In genomic region chr2:170130780-170131645, GRCm38 (mm10) we compare ENCODE assay signal across 8 mouse cellular contexts. TPM values are rescaled to one million over a fixed set of nuclear protein-coding genes. Genes with fewer than 3 reads are reported as not detected.
DNase-seq lines count a peak whose midpoint lies in the region; ATAC-seq and TF ChIP-seq lines count a peak whose summit lies in the region.

No protein-coding gene starts in this region.

- peak overlapping the region; percentile 85 for H3K27ac ChIP-seq in ES-E14 (ENCODE audit: insufficient read depth, low read depth, low read length, poor library complexity, severe bottlenecking)
- peak overlapping the region; percentile 77 for H3K27ac ChIP-seq in hindbrain, embryonic 11.5 days (ENCODE audit: low read depth, low read length)

- H3K36me3 ChIP-seq in ES-E14 (ENCODE audit: control insufficient read depth, insufficient read depth, low read length, poor library complexity, severe bottlenecking) = no peaks in the 10 kb centered on the region
- no peaks in the 10 kb centered on the region for H3K36me3 ChIP-seq in hindbrain, embryonic 11.5 days (ENCODE audit: control insufficient read depth, insufficient read depth, low read length)

- WGBS in hindbrain, embryonic 11.5 days = under 1% methylated on average over 29 of the region's 122 CpGs

- peak overlapping the region; percentile 93 for H3K9ac ChIP-seq in ES-E14 (ENCODE audit: insufficient read depth, low read depth, low read length, poor library complexity, severe bottlenecking)
- H3K9ac ChIP-seq in hindbrain, embryonic 11.5 days (ENCODE audit: low read depth, low read length) = peak overlapping the region; percentile 93

- no peaks in the 10 kb centered on the region for H3K27me3 ChIP-seq in hindbrain, embryonic 11.5 days (ENCODE audit: control insufficient read depth, insufficient read depth, low read length)

- H3K9me3 ChIP-seq in ES-E14 (ENCODE audit: control insufficient read depth, insufficient read depth, low read depth, low read length) = no peaks in the 10 kb centered on the region
- no peaks in the 10 kb centered on the region for H3K9me3 ChIP-seq in hindbrain, embryonic 11.5 days (ENCODE audit: control insufficient read depth, low read length)

- peak overlapping the region; percentile 92 to 96 for H3K4me3 ChIP-seq in ES-E14 (ENCODE audit: insufficient read depth in 1 of 2, low read depth in 1 of 2, low read length in 2 of 2, poor library complexity in 1 of 2, severe bottlenecking in 1 of 2)
- peak overlapping the region; percentile 87 for H3K4me3 ChIP-seq in hindbrain, embryonic 11.5 days (ENCODE audit: low read depth, low read length)

- peak overlapping the region; percentile 79 for H3K4me2 ChIP-seq in hindbrain, embryonic 11.5 days (replicated peaks; ENCODE audit: low read depth, low read length)

- DNase-seq in ES-E14 (ENCODE audit: low read depth, low spot score) = no peak
- DNase-seq in c-Kit-positive CD71-positive TER-119-positive erythroid progenitor cells, embryonic 14.5 days (ENCODE audit: low spot score) = peak; percentile 45
- DNase-seq in forelimb bud, embryonic 11.5 days (ENCODE audit: low read depth, low spot score) = peak; percentile 94
- peak; percentile 93 for DNase-seq in hindbrain, embryonic 11.5 days (ENCODE audit: low spot score)
- peak; percentile 55 to 63 for DNase-seq in layer of hippocampus, postnatal 25 days (ENCODE audit: extremely low spot score in 1 of 2, low spot score in 1 of 2)
- peak; percentile 81 for DNase-seq in lung, postnatal 25 days (ENCODE audit: low spot score)
- DNase-seq in retina, embryonic 14.5 days (ENCODE audit: low spot score) = peak; percentile 86
- peak; percentile 93 to 96 for DNase-seq in thymus, postnatal 36 days

- peak; percentile 94 for ATAC-seq in hindbrain, embryonic 11.5 days (ENCODE audit: low FRiP score)

- H3K4me1 ChIP-seq in ES-E14 (ENCODE audit: control insufficient read depth in 2 of 2, insufficient read depth in 2 of 2, low read length in 2 of 2, poor library complexity in 1 of 2) = peaks cover 18 to 23% of the 10 kb centered on the region in 2 experiments
- H3K4me1 ChIP-seq in hindbrain, embryonic 11.5 days (replicated peaks; ENCODE audit: control insufficient read depth, insufficient read depth, low read length) = no peaks in the 10 kb centered on the region; the same call in none of the 2 replicates

- in situ Hi-C loops in ES-E14 (cut with MboI; ENCODE audit: low sequenced_read_pairs in 2 of 2, unreplicated experiment in 2 of 2) = no loop called here

TF ChIP-seq in ES-E14, 5 proteins besides CTCF, POLR2A, EP300 and RAD21:
- no peak for TF ChIP-seq ZNF384 (IDR thresholded peaks at IDR 0.05; ENCODE audit: low read depth, low read length)
- TF ChIP-seq MAFK (IDR thresholded peaks at IDR 0.05; ENCODE audit: insufficient read depth, low read depth, low read length) = no peak
- no peak for TF ChIP-seq HCFC1 (IDR thresholded peaks at IDR 0.05; ENCODE audit: borderline replicate concordance, insufficient read depth, low read length)
- no peak for TF ChIP-seq CHD2 (IDR thresholded peaks at IDR 0.05; ENCODE audit: low read depth, low read length)
- TF ChIP-seq ZC3H11A (IDR thresholded peaks at IDR 0.05; ENCODE audit: borderline replicate concordance, low read depth, low read length) = no peak

RNA-seq across cellular contexts. Expression of gene Zfp217, which starts 16.9 kb away (rescaled TPM):
- total RNA-seq in ES-E14 (2012; rRNA removed) = 23.2 and 28.4 TPM in 2 replicates
- 3.2 and 4.8 TPM in 2 replicates for polyA plus RNA-seq in hindbrain, embryonic 11.5 days (2014; fragmentation: Nextera tagmentation; extraction: Ambion mirVana)
- total RNA-seq in layer of hippocampus, postnatal 25 days (2021) = 1 to 10 TPM; 2.6 to 5.4 TPM
